8 mouse cellular contexts compared by ENCODE assay signal in the genomic region with DNA sequence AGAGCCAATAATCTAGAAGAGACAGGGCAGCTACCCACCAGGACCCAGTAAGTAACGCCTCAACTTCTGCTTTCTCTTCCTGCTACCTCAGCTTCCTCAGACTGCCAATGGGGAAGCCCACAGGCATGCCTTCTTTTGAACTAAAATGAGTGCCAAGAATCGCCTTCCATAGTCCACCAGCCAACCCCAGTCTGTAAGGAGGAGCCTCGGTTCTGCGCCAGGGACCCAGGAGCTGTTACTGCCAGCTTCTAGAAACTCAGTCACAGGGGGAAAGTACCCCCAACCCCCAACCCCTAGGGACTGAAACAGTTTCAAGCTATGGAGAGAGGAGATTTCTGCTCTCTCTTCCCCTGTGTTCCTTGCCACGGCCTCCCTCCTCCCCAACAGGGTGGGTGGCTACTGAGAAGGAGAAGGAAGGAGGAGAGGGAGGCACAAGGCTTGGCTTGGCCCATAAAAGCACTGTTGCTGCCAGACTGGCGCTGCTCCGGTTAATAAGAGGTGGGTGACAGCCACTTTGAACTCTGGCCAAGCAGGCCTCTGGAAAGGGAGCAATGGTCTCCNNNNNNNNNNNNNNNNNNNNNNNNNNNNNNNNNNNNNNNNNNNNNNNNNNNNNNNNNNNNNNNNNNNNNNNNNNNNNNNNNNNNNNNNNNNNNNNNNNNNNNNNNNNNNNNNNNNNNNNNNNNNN. TPM values are rescaled to one million over a fixed set of nuclear protein-coding genes. Genes with fewer than 3 reads are reported as not detected.
A peak's percentile ranks its signal among the peaks of the same experiment; 100 is the strongest.
DNase-seq lines count a peak whose midpoint lies in the region; ATAC-seq and TF ChIP-seq lines count a peak whose summit lies in the region.

No protein-coding gene starts in this region.

- peaks cover 61% of the 10 kb centered on the region for H3K4me1 ChIP-seq in G1E (ENCODE audit: insufficient read depth, low read depth, low read length)
- peaks cover 12% of the 10 kb centered on the region for H3K4me1 ChIP-seq in forebrain, embryonic 14.5 days (ENCODE audit: control insufficient read depth, insufficient read depth, low read length)
- H3K4me1 ChIP-seq in hindbrain, postnatal 0 days (ENCODE audit: insufficient read depth, low read length), result peaks cover 19% of the 10 kb centered on the region
- H3K4me1 ChIP-seq in lung, embryonic 15.5 days, result peaks cover 23% of the 10 kb centered on the region

- no peak for ATAC-seq in G1E (ENCODE audit: extremely low read depth, insufficient number of reproducible peaks, low FRiP score, poor library complexity, severe bottlenecking)
- ATAC-seq in forebrain, embryonic 14.5 days, result peak; percentile 10; the same call in 1 of the 2 replicates
- ATAC-seq in hindbrain, postnatal 0 days, result peak; percentile 41
- ATAC-seq in lung, embryonic 15.5 days (ENCODE audit: borderline replicate concordance, extremely low read depth, low FRiP score, low TSS enrichment), result peak; percentile 12; the same call in 1 of the 2 replicates

- H3K4me3 ChIP-seq in G1E (ENCODE audit: low read depth, low read length), result peak overlapping the region; percentile 76; the same call in 1 of the 2 replicates
- no peak overlapping the region for H3K4me3 ChIP-seq in forebrain, embryonic 14.5 days (ENCODE audit: low read depth, low read length)
- no peak overlapping the region; the same call in 1 of the 2 replicates for H3K4me3 ChIP-seq in hindbrain, postnatal 0 days (ENCODE audit: low read length)
- H3K4me3 ChIP-seq in lung, embryonic 15.5 days, result peak overlapping the region; percentile 85; the same call in 1 of the 2 replicates

- intact Hi-C loops in gastrocnemius, postnatal 14 days (cut with DNase I; ENCODE audit: low total_unique reads), result loop anchor here (10.0 kb wide), 1 partner anchor 105 kb away; no protein-coding TSS in a partner anchor

- peak overlapping the region; percentile 88; the same call in 1 of the 2 replicates for H3K4me2 ChIP-seq in forebrain, embryonic 14.5 days (ENCODE audit: low read length)
- H3K4me2 ChIP-seq in hindbrain, postnatal 0 days (ENCODE audit: low read depth, low read length), result peak overlapping the region; percentile 87
- H3K4me2 ChIP-seq in lung, embryonic 15.5 days, result peak overlapping the region; percentile 47

- H3K9me3 ChIP-seq in G1E (replicated peaks), result no peaks in the 10 kb centered on the region
- H3K9me3 ChIP-seq in forebrain, embryonic 14.5 days (replicated peaks; ENCODE audit: control insufficient read depth, low read length), result no peaks in the 10 kb centered on the region
- H3K9me3 ChIP-seq in hindbrain, postnatal 0 days (ENCODE audit: low read length), result no peaks in the 10 kb centered on the region
- no peaks in the 10 kb centered on the region for H3K9me3 ChIP-seq in lung, embryonic 15.5 days

- peak overlapping the region; percentile 55; the same call in 1 of the 2 replicates for H3K27ac ChIP-seq in forebrain, embryonic 14.5 days (ENCODE audit: low read depth, low read length)
- H3K27ac ChIP-seq in hindbrain, postnatal 0 days, result peak overlapping the region; percentile 79
- H3K27ac ChIP-seq in lung, embryonic 15.5 days, result peak overlapping the region; percentile 41

- 44% methylated on average over 7 of the region's 7 CpGs for WGBS in forebrain, embryonic 14.5 days
- WGBS in hindbrain, postnatal 0 days, result 48% methylated on average over 7 of the region's 7 CpGs
- WGBS in lung, embryonic 15.5 days, result 58% methylated on average over 7 of the region's 7 CpGs

- TF ChIP-seq CTCF in G1E (IDR thresholded peaks at IDR 0.05; ENCODE audit: low read depth, low read length), result no peak
- no peak for TF ChIP-seq CTCF in hindbrain, postnatal 0 days (IDR thresholded peaks at IDR 0.05; ENCODE audit: low read depth)

- H3K27me3 ChIP-seq in G1E (ENCODE audit: insufficient read depth, low read length), result no peaks in the 10 kb centered on the region; the same call in 1 of the 2 replicates
- no peaks in the 10 kb centered on the region for H3K27me3 ChIP-seq in forebrain, embryonic 14.5 days (replicated peaks; ENCODE audit: control insufficient read depth, insufficient read depth, low read length)
- no peaks in the 10 kb centered on the region for H3K27me3 ChIP-seq in hindbrain, postnatal 0 days (ENCODE audit: insufficient read depth, low read length)
- H3K27me3 ChIP-seq in lung, embryonic 15.5 days, result peaks cover 3% of the 10 kb centered on the region; the same call in 1 of the 2 replicates

- H3K36me3 ChIP-seq in G1E (replicated peaks), result peaks cover 24% of the 10 kb centered on the region
- no peaks in the 10 kb centered on the region for H3K36me3 ChIP-seq in forebrain, embryonic 14.5 days (ENCODE audit: control insufficient read depth, insufficient read depth, low read length)
- H3K36me3 ChIP-seq in hindbrain, postnatal 0 days (ENCODE audit: insufficient read depth, low read length), result no peaks in the 10 kb centered on the region
- H3K36me3 ChIP-seq in lung, embryonic 15.5 days, result no peaks in the 10 kb centered on the region

- DNase-seq in adrenal gland, postnatal 36 days, result peak; percentile 32 to 46
- DNase-seq in adrenal gland, adult 8-10 months, result no peak
- peak; percentile 53 for DNase-seq in G1E (ENCODE audit: low spot score)
- DNase-seq in forebrain, embryonic 14.5 days (ENCODE audit: low spot score), result peak; percentile 76
- peak; percentile 80 for DNase-seq in hindbrain, postnatal 0 days (ENCODE audit: low spot score)
- DNase-seq in ovary, postnatal 14 days (ENCODE audit: low spot score), result peak; percentile 58
- no peak for DNase-seq in gastrocnemius, postnatal 14 days

- H3K9ac ChIP-seq in forebrain, embryonic 14.5 days (ENCODE audit: low read length), result peak overlapping the region; percentile 32
- peak overlapping the region; percentile 67; the same call in 1 of the 2 replicates for H3K9ac ChIP-seq in hindbrain, postnatal 0 days (replicated peaks; ENCODE audit: low read length)
- H3K9ac ChIP-seq in lung, embryonic 15.5 days, result no peak overlapping the region

RNA-seq across cellular contexts. Expression of a gene that starts 0.9 kb away (rescaled TPM):
- 10 to 100 TPM; 74.7 to 77.8 TPM for total RNA-seq in adrenal gland, postnatal 36 days (2021)
- total RNA-seq in adrenal gland, adult 8-10 months (2022), result 100 to 1,000 TPM in 2 of 4 experiments, 10 to 100 TPM in 2; 77.2 to 109 (median 89.6) TPM
- total RNA-seq in G1E (2014; fragmentation: Nextera tagmentation), result 39.2 and 73.6 TPM in 2 replicates
- total RNA-seq in G1E (2017), result 142 and 148 TPM in 2 replicates
- polyA plus RNA-seq in G1E (2012), result 124 and 147 TPM in 2 replicates
- polyA plus RNA-seq in forebrain, embryonic 14.5 days (2014; fragmentation: Nextera tagmentation; extraction: Ambion mirVana), result 402 and 405 TPM in 2 replicates
- 125 and 134 TPM in 2 replicates for total RNA-seq in hindbrain, postnatal 0 days (2014; rRNA removed)
- 312 and 326 TPM in 2 replicates for polyA plus RNA-seq in hindbrain, postnatal 0 days (2015; fragmentation: Nextera tagmentation; extraction: Ambion mirVana)
- polyA plus RNA-seq in lung, embryonic 15.5 days (2015; fragmentation: Nextera tagmentation; extraction: Ambion mirVana), result 146 and 154 TPM in 2 replicates
- 10 to 100 TPM; 68.7 to 79.0 TPM for total RNA-seq in gastrocnemius, postnatal 14 days (2021)

RNA-seq across cellular contexts. Expression of a gene that starts 1.5 kb away (rescaled TPM):
- total RNA-seq in adrenal gland, postnatal 36 days (2021), result 1 to 10 TPM; 5.2 to 7.5 TPM
- 10 to 100 TPM; 11.7 to 21.1 (median 16.6) TPM for total RNA-seq in adrenal gland, adult 8-10 months (2022)
- not detected in 2 replicates for total RNA-seq in G1E (2014; fragmentation: Nextera tagmentation)
- total RNA-seq in G1E (2017), result not detected in 2 replicates
- 0.08 and 0.20 TPM in 2 replicates for polyA plus RNA-seq in G1E (2012)
- 7.2 TPM in 2 replicates for polyA plus RNA-seq in forebrain, embryonic 14.5 days (2014; fragmentation: Nextera tagmentation; extraction: Ambion mirVana)
- 7.5 and 12.3 TPM in 2 replicates for total RNA-seq in hindbrain, postnatal 0 days (2014; rRNA removed)
- 9.9 and 10.5 TPM in 2 replicates for polyA plus RNA-seq in hindbrain, postnatal 0 days (2015; fragmentation: Nextera tagmentation; extraction: Ambion mirVana)
- 10.1 and 10.5 TPM in 2 replicates for polyA plus RNA-seq in lung, embryonic 15.5 days (2015; fragmentation: Nextera tagmentation; extraction: Ambion mirVana)
- 1 to 10 TPM; 1.1 TPM for total RNA-seq in gastrocnemius, postnatal 14 days (2021)

RNA-seq across cellular contexts. Expression of a gene that starts 10.7 kb away (rescaled TPM):
- total RNA-seq in adrenal gland, postnatal 36 days (2021), result 1 to 10 TPM; 1.3 TPM
- 1 to 10 TPM; 1.1 to 2.4 (median 1.5) TPM for total RNA-seq in adrenal gland, adult 8-10 months (2022)
- total RNA-seq in G1E (2014; fragmentation: Nextera tagmentation) (not detected in 2 replicates), G1E (2017) (not detected in 2 replicates)
- polyA plus RNA-seq in G1E (2012), result not detected in 2 replicates
- polyA plus RNA-seq in forebrain, embryonic 14.5 days (2014; fragmentation: Nextera tagmentation; extraction: Ambion mirVana), result 1.8 and 2.2 TPM in 2 replicates
- 0.89 and 3.3 TPM in 2 replicates for total RNA-seq in hindbrain, postnatal 0 days (2014; rRNA removed)
- 1.7 and 2.5 TPM in 2 replicates for polyA plus RNA-seq in hindbrain, postnatal 0 days (2015; fragmentation: Nextera tagmentation; extraction: Ambion mirVana)
- 2.0 and 2.4 TPM in 2 replicates for polyA plus RNA-seq in lung, embryonic 15.5 days (2015; fragmentation: Nextera tagmentation; extraction: Ambion mirVana)
- total RNA-seq in gastrocnemius, postnatal 14 days (2021), result under 1 TPM; 0.16 to 0.39 TPM

RNA-seq across cellular contexts. Expression of a gene that starts 11.4 kb away (rescaled TPM):
- 10 to 100 TPM in 1 of 2 experiments, 1 to 10 TPM in 1; 9.2 to 10.0 TPM for total RNA-seq in adrenal gland, postnatal 36 days (2021)
- 10 to 100 TPM; 11.9 to 16.2 (median 13.2) TPM for total RNA-seq in adrenal gland, adult 8-10 months (2022)
- total RNA-seq in G1E (2014; fragmentation: Nextera tagmentation), result 2.0 and 2.2 TPM in 2 replicates
- total RNA-seq in G1E (2017), result 2.5 and 3.8 TPM in 2 replicates
- polyA plus RNA-seq in G1E (2012), result 15.2 and 16.5 TPM in 2 replicates
- 42.6 and 43.1 TPM in 2 replicates for polyA plus RNA-seq in forebrain, embryonic 14.5 days (2014; fragmentation: Nextera tagmentation; extraction: Ambion mirVana)
- 69.1 and 71.4 TPM in 2 replicates for total RNA-seq in hindbrain, postnatal 0 days (2014; rRNA removed)
- 53.3 and 54.2 TPM in 2 replicates for polyA plus RNA-seq in hindbrain, postnatal 0 days (2015; fragmentation: Nextera tagmentation; extraction: Ambion mirVana)
- polyA plus RNA-seq in lung, embryonic 15.5 days (2015; fragmentation: Nextera tagmentation; extraction: Ambion mirVana), result 13.3 and 14.2 TPM in 2 replicates
- total RNA-seq in gastrocnemius, postnatal 14 days (2021), result 1 to 10 TPM; 2.4 to 2.8 TPM

RNA-seq across cellular contexts. Expression of a gene that starts 12.5 kb away (rescaled TPM):
- total RNA-seq in adrenal gland, postnatal 36 days (2021), result 1 to 10 TPM; 6.0 to 7.5 TPM
- total RNA-seq in adrenal gland, adult 8-10 months (2022), result 10 to 100 TPM in 3 of 4 experiments, 1 to 10 TPM in 1; 7.9 to 14.9 (median 13.1) TPM
- total RNA-seq in G1E (2014; fragmentation: Nextera tagmentation) (1.6 TPM in 1 of 2 replicates, not detected in the other), G1E (2017) (0.23 and 1.1 TPM in 2 replicates)
- polyA plus RNA-seq in G1E (2012), result 0.41 and 0.74 TPM in 2 replicates
- polyA plus RNA-seq in forebrain, embryonic 14.5 days (2014; fragmentation: Nextera tagmentation; extraction: Ambion mirVana), result 68.7 and 83.0 TPM in 2 replicates
- 380 and 396 TPM in 2 replicates for total RNA-seq in hindbrain, postnatal 0 days (2014; rRNA removed)
- polyA plus RNA-seq in hindbrain, postnatal 0 days (2015; fragmentation: Nextera tagmentation; extraction: Ambion mirVana), result 115 and 123 TPM in 2 replicates
- polyA plus RNA-seq in lung, embryonic 15.5 days (2015; fragmentation: Nextera tagmentation; extraction: Ambion mirVana), result 7.0 and 8.3 TPM in 2 replicates
- total RNA-seq in gastrocnemius, postnatal 14 days (2021), result 1 to 10 TPM; 1.4 to 1.9 TPM

Comparison
In these comparisons a context has a peak if more than half of its experiments do, and no peak if none do; other contexts are left out.
1. DNase-seq: peak in adrenal gland, postnatal 36 days (2 of 2), G1E (single experiment), forebrain, embryonic 14.5 days (single experiment), hindbrain, postnatal 0 days (single experiment) and ovary, postnatal 14 days (single experiment); none in adrenal gland, adult 8-10 months (single experiment) and gastrocnemius, postnatal 14 days (single experiment).
2. H3K4me3 ChIP-seq: peak in G1E (single experiment) and lung, embryonic 15.5 days (single experiment); none in forebrain, embryonic 14.5 days (single experiment) and hindbrain, postnatal 0 days (single experiment).
3. Peak in every context shown above with its lines, with median percentiles within 50 percentile points of each other: H3K27ac ChIP-seq and H3K4me2 ChIP-seq.